Mouse (Mus musculus): Measurements from ENCODE around the gene Zfp61.

GRCm38 (mm10) chr7:24327281-24327975, 26.4 kb upstream of the Zfp61 start:
- TF ChIP-seq CTCF (IDR thresholded peaks at IDR 0.05; ENCODE audit: low read depth, low read length) = no peak
- TF ChIP-seq TAL1 (conservative IDR thresholded peaks at IDR 0.05; ENCODE audit: low read depth, low read length) = no peak
- no peak for TF ChIP-seq POLR2AphosphoS5 (IDR thresholded peaks at IDR 0.05; ENCODE audit: insufficient replicate concordance, low read depth, low read length)
